In genomic region chr7:97434517-97434916, GRCm38 (mm10) we compare ENCODE assay signal across 20 mouse cellular contexts. TPM values are rescaled to one million over a fixed set of nuclear protein-coding genes. Genes with fewer than 3 reads are reported as not detected.
"Had no signal": no experiment of that assay in that cellular context is flagged by ENCODE, and none has a peak within 500 bp of the region (broad histone marks: within the 10 kb centered on the region; RNA-seq: fewer than 3 reads in every experiment).

No protein-coding gene starts in this region.

- H3K27me3 ChIP-seq: limb, embryonic 15.5 days; liver, embryonic 12.5 days; midbrain, embryonic 12.5 days; neural tube, embryonic 12.5 days had no signal

- H3K4me3 ChIP-seq: limb, embryonic 15.5 days; liver, embryonic 12.5 days; midbrain, embryonic 10.5 days; midbrain, embryonic 12.5 days; neural tube, embryonic 12.5 days had no signal

- H3K9ac ChIP-seq: limb, embryonic 15.5 days; liver, embryonic 12.5 days; liver, embryonic 14.5 days; lung, embryonic 14.5 days; midbrain, embryonic 12.5 days; neural tube, embryonic 12.5 days had no signal

- H3K4me2 ChIP-seq: limb, embryonic 15.5 days; liver, embryonic 12.5 days; lung, embryonic 14.5 days; midbrain, embryonic 12.5 days; neural tube, embryonic 12.5 days had no signal

- H3K9me3 ChIP-seq: limb, embryonic 15.5 days; liver, embryonic 12.5 days; midbrain, embryonic 10.5 days; midbrain, embryonic 12.5 days; neural tube, embryonic 12.5 days had no signal

- DNase-seq: lung, adult 18-20 months; lung, postnatal 10 days; lung, postnatal 4 days; midbrain, embryonic 14.5 days; right cerebral cortex, postnatal 25 days; right cerebral cortex, postnatal 4 days; spleen, adult 18-20 months; thymus, adult 18-20 months; thymus, postnatal 25 days; thymus, postnatal 4 days had no signal

- H3K27ac ChIP-seq: limb, embryonic 15.5 days; liver, embryonic 12.5 days; liver, embryonic 14.5 days; midbrain, embryonic 10.5 days; midbrain, embryonic 12.5 days; neural tube, embryonic 12.5 days had no signal

- H3K36me3 ChIP-seq: limb, embryonic 15.5 days; liver, embryonic 12.5 days; midbrain, embryonic 10.5 days; midbrain, embryonic 12.5 days; neural tube, embryonic 12.5 days had no signal

- ATAC-seq: liver, embryonic 12.5 days; midbrain, embryonic 16.5 days had no signal

RNA-seq across cellular contexts. Expression of gene Thrsp, which starts 17.0 kb away (rescaled TPM):
- total RNA-seq: megakaryocyte-erythroid progenitor cell, adult 5-6 weeks; neutrophil, adult 5-6 weeks had no signal
- polyA plus RNA-seq: liver, embryonic 12.5 days had no signal
